Mouse (Mus musculus) heart, adult 2 months (tissue): ENCODE results near the gene Rest.

Experiments
- CTCF ChIP-seq: fragments of 200-600 bp; IDR thresholded peaks from 2 replicates; pipeline ENCODE4 v1.8.1; 2022; ENCODE audit warnings: antibody characterized with exemption, mild to moderate bottlenecking, moderate library complexity
- EP300 ChIP-seq: fragments of 200-500 bp; IDR thresholded peaks from 2 replicates; pipeline ENCODE4 v1.6.1; 2011; ENCODE audit warnings: low read depth, low read length, control low read depth; ENCODE audit not compliant: insufficient read depth
- POLR2A ChIP-seq: fragments of 200-500 bp; IDR thresholded peaks from 2 replicates; pipeline ENCODE4 v1.6.1; 2011; ENCODE audit warnings: mild to moderate bottlenecking, low read depth, low read length, control low read depth; ENCODE audit not compliant: insufficient read depth

GRCm38 (mm10) chr5:77217211-77217610, 48.1 kb upstream of the Rest start:
- TF ChIP-seq CTCF (peak; percentile 83), POLR2A (no peak), EP300 (no peak)
